Mouse (Mus musculus) adrenal gland, adult 2 months (tissue): ENCODE measurements around the gene Pex14. TPM values are rescaled to one million over a fixed set of nuclear protein-coding genes. Genes with fewer than 3 reads are reported as not detected.

Source experiments
- DNase-seq: peaks from one replicate; pipeline ENCODE4 v3.0.0; 2021
- polyA plus RNA-seq: library from polyadenylated mRNA; depleted of rRNA; stranded (reverse); fragments of >200 nt; gene quantifications from 2 replicates; pipeline ENCODE4 v1.2.3, GENCODE M21; 2012
- total RNA-seq, 2 experiments: library from RNA; stranded (reverse); gene quantifications; 2 replicates each; pipeline ENCODE4 v1.2.3; 2021

The Pex14 gene
- total and polyA plus RNA-seq, 3 experiments: 77.8 to 111 (median 81.4) TPM

GRCm38 (mm10) chr4:148985541-148986476, 113.9 kb downstream of the Pex14 start:
- DNase-seq: no peak

GRCm38 (mm10) chr4:148984701-148985540, 114.8 kb downstream of the Pex14 start:
- no peak for DNase-seq

GRCm38 (mm10) chr4:148982274-148982673, 117.4 kb downstream of the Pex14 start:
- no peak for DNase-seq

GRCm38 (mm10) chr4:148979837-148980236, 119.8 kb downstream of the Pex14 start:
- DNase-seq: no peak

- no peak for DNase-seq
Observed at GRCm38 (mm10) chr4:148978926-148979325, 120.8 kb downstream of the Pex14 start.

GRCm38 (mm10) chr4:148978221-148978855, 121.3 kb downstream of the Pex14 start:
- no peak for DNase-seq

GRCm38 (mm10) chr4:148974833-148975232, 124.8 kb downstream of the Pex14 start:
- peak; percentile 49 for DNase-seq

- DNase-seq: no peak
Observed at GRCm38 (mm10) chr4:148973387-148973786, 126.3 kb downstream of the Pex14 start.

GRCm38 (mm10) chr4:148972707-148973106, 127.0 kb downstream of the Pex14 start:
- no peak for DNase-seq

- DNase-seq: no peak
Observed at GRCm38 (mm10) chr4:148971613-148972242, 127.9 kb downstream of the Pex14 start.

- no peak for DNase-seq
Observed at GRCm38 (mm10) chr4:148970742-148971141, 128.9 kb downstream of the Pex14 start.

- DNase-seq: peak; percentile 67
Observed at GRCm38 (mm10) chr4:148969610-148970009, 130.1 kb downstream of the Pex14 start.

GRCm38 (mm10) chr4:148968859-148969258, 130.8 kb downstream of the Pex14 start:
- DNase-seq: no peak

GRCm38 (mm10) chr4:148966132-148966531, 133.5 kb downstream of the Pex14 start:
- DNase-seq: no peak

- DNase-seq: no peak
Observed at GRCm38 (mm10) chr4:148964541-148965310, 134.9 kb downstream of the Pex14 start.

- no peak for DNase-seq
Observed at GRCm38 (mm10) chr4:148962096-148962495, 137.6 kb downstream of the Pex14 start.

GRCm38 (mm10) chr4:148961081-148961480, 138.6 kb downstream of the Pex14 start:
- DNase-seq: no peak

GRCm38 (mm10) chr4:148960011-148960410, 139.7 kb downstream of the Pex14 start:
- no peak for DNase-seq

- DNase-seq: peak; percentile 89
Observed at GRCm38 (mm10) chr4:148955131-148955813, 144.4 kb downstream of the Pex14 start.
